Comparison of ENCODE assay signal across 9 mouse cellular contexts in genomic region chr2:165496251-165496650, GRCm38 (mm10). TPM values are rescaled to one million over a fixed set of nuclear protein-coding genes. Genes with fewer than 3 reads are reported as not detected.
A peak's percentile ranks its signal among the peaks of the same experiment; 100 is the strongest.
DNase-seq lines count a peak whose midpoint lies in the region; ATAC-seq lines count a peak whose summit lies in the region.
"Had no signal": no experiment of that assay in that cellular context is flagged by ENCODE, and none has a peak within 500 bp of the region (broad histone marks: within the 10 kb centered on the region; RNA-seq: fewer than 3 reads in every experiment).

No protein-coding gene starts in this region.

- ATAC-seq in megakaryocyte-erythroid progenitor cell, adult 5-6 weeks (replicated peaks; ENCODE audit: low FRiP score, low TSS enrichment, poor library complexity, severe bottlenecking), result no peak

- peak; percentile 62 for DNase-seq in gastrocnemius, postnatal 10 days
- no peak for DNase-seq in gastrocnemius, postnatal 25 days
- DNase-seq in ovary, postnatal 36 days (ENCODE audit: low spot score), result peak; percentile 38
- no peak for DNase-seq in ovary, adult 18-20 months (ENCODE audit: low spot score)
- peak; percentile 44 for DNase-seq in brain, adult 2 months (ENCODE audit: low read depth, low spot score)
- peak; percentile 72 to 74 for DNase-seq in layer of hippocampus, postnatal 10 days (ENCODE audit: low spot score in 2 of 2)
- peak; percentile 71 for DNase-seq in retina, postnatal 1 day

RNA-seq across cellular contexts. Expression of gene Trp53rka, which starts 3.1 kb away (rescaled TPM):
- total RNA-seq in gastrocnemius, postnatal 10 days (2021), result 10 to 100 TPM in 1 of 2 experiments, 1 to 10 TPM in 1; 9.2 to 10.7 TPM
- total RNA-seq in gastrocnemius, postnatal 25 days (2021), result 1 to 10 TPM; 8.3 to 9.2 TPM
- 10 to 100 TPM; 19.5 to 23.3 TPM for total RNA-seq in layer of hippocampus, postnatal 10 days (2021)
- 11.4 and 18.9 TPM in 2 replicates for total RNA-seq in megakaryocyte-erythroid progenitor cell, adult 5-6 weeks (2014; fragmentation: Nextera tagmentation)
- 6.4 and 11.6 TPM in 2 replicates for total RNA-seq in megakaryocyte-erythroid progenitor cell, adult 5-6 weeks (2017)

RNA-seq across cellular contexts. Expression of gene Slc2a10, which starts 7.3 kb away (rescaled TPM):
- total RNA-seq in gastrocnemius, postnatal 10 days (2021), result 1 to 10 TPM; 3.4 to 4.9 TPM
- total RNA-seq in gastrocnemius, postnatal 25 days (2021), result 1 to 10 TPM; 1.3 to 1.6 TPM
- 1 to 10 TPM in 1 of 2 experiments, under 1 TPM in 1; 0.96 to 1.7 TPM for total RNA-seq in layer of hippocampus, postnatal 10 days (2021)
- not detected in 2 replicates for total RNA-seq in megakaryocyte-erythroid progenitor cell, adult 5-6 weeks (2014; fragmentation: Nextera tagmentation)
- not detected in 2 replicates for total RNA-seq in megakaryocyte-erythroid progenitor cell, adult 5-6 weeks (2017)
- total RNA-seq: neutrophil, adult 5-6 weeks had no signal

RNA-seq across cellular contexts. Expression of gene Slc13a3, which starts 23.2 kb away (rescaled TPM):
- under 1 TPM; 0.38 to 0.52 TPM for total RNA-seq in gastrocnemius, postnatal 10 days (2021)
- total RNA-seq in gastrocnemius, postnatal 25 days (2021), result under 1 TPM; 0.11 to 0.18 TPM
- 10 to 100 TPM; 22.1 to 23.8 TPM for total RNA-seq in layer of hippocampus, postnatal 10 days (2021)
- total RNA-seq in megakaryocyte-erythroid progenitor cell, adult 5-6 weeks (2014; fragmentation: Nextera tagmentation), result not detected in 2 replicates
- not detected in 2 replicates for total RNA-seq in megakaryocyte-erythroid progenitor cell, adult 5-6 weeks (2017)
- total RNA-seq: neutrophil, adult 5-6 weeks had no signal

Comparison
In these comparisons a context has a peak if more than half of its experiments do, and no peak if none do; other contexts are left out.
1. DNase-seq: peak in gastrocnemius, postnatal 10 days (single experiment), ovary, postnatal 36 days (single experiment), brain, adult 2 months (single experiment), layer of hippocampus, postnatal 10 days (2 of 2) and retina, postnatal 1 day (single experiment); none in gastrocnemius, postnatal 25 days (single experiment) and ovary, adult 18-20 months (single experiment).
2. RNA of gene Slc13a3, which starts 23.2 kb away (total RNA-seq): 22.1 to 23.8 TPM in layer of hippocampus, postnatal 10 days; 0.38 to 0.52 TPM in gastrocnemius, postnatal 10 days, 0.11 to 0.18 TPM in gastrocnemius, postnatal 25 days and not detected in megakaryocyte-erythroid progenitor cell, adult 5-6 weeks; every median in the first group is over 10 times any median in the second.